Mouse (Mus musculus) midbrain, embryonic 16.5 days (tissue): ENCODE measurements at regions not wholly inside any gene's neighbourhood (a gene's known extent, or its start where the extent isn't known, plus 50 kb on each side); places are given as distances from the start of the nearest gene placed in this dataset.

Experiments
- ATAC-seq: fragments of 200-750 bp; cut with Nextera tagmentation; 2 replicates; pipeline ENCODE4 v1.8.0; 2017; ENCODE audit warnings: moderate TSS enrichment
- H3K27ac ChIP-seq: fragments of 300-500 bp; sonication (generic); 2 replicates; pipeline ENCODE4 v1.5.1; 2014; ENCODE audit warnings: mild to moderate bottlenecking, low read length, mixed read lengths
- H3K27me3 ChIP-seq: fragments of 300-500 bp; sonication (generic); 2 replicates; pipeline ENCODE4 v1.6.1; 2014; ENCODE audit warnings: low read depth, low read length, mixed read lengths; ENCODE audit not compliant: control insufficient read depth, insufficient read depth
- H3K36me3 ChIP-seq: fragments of 300-500 bp; sonication (generic); 2 replicates; pipeline ENCODE4 v1.6.1; 2014; ENCODE audit warnings: mild to moderate bottlenecking, low read length, moderate library complexity, mixed read lengths; ENCODE audit not compliant: control insufficient read depth, insufficient read depth
- H3K4me1 ChIP-seq: fragments of 300-500 bp; sonication (generic); 2 replicates; pipeline ENCODE4 v1.6.1; 2014; ENCODE audit warnings: mild to moderate bottlenecking, low read length, mixed read lengths; ENCODE audit not compliant: control insufficient read depth, insufficient read depth
- H3K4me2 ChIP-seq: fragments of 300-500 bp; sonication (generic); 2 replicates; pipeline ENCODE4 v1.6.1; 2014; ENCODE audit warnings: mild to moderate bottlenecking, low read length, mixed read lengths
- H3K4me3 ChIP-seq: fragments of 300-500 bp; sonication (generic); 2 replicates; pipeline ENCODE4 v1.5.1; 2014; ENCODE audit warnings: low read depth, mild to moderate bottlenecking, low read length, moderate library complexity, mixed read lengths
- H3K9ac ChIP-seq: fragments of 300-500 bp; sonication (generic); 2 replicates; pipeline ENCODE4 v1.6.1; 2014; ENCODE audit warnings: low read depth, low read length, mixed read lengths
- H3K9me3 ChIP-seq: fragments of 300-500 bp; sonication (generic); replicated peaks from 2 replicates; pipeline ENCODE4 v1.6.1; 2014; ENCODE audit warnings: mild to moderate bottlenecking, low read length, mixed read lengths; ENCODE audit not compliant: control insufficient read depth, poor library complexity, severe bottlenecking
- WGBS: fragments of 180-500 bp; shearing (Covaris S2); extraction: QIAGEN DNeasy Blood & Tissue Kit; methylation state at CpG from one replicate; pipeline ENCODE4 v1.1.7; 2014; 5-methylcytosine and 5-hydroxymethylcytosine counted together

GRCm38 (mm10) chr10:37618606-37619005, 479.9 kb upstream of the Marcks start:
- 96% methylated on average over 1 of the region's 1 CpGs for WGBS
- Histone ChIP-seq H3K4me1 (no peaks in the 10 kb centered on the region), H3K9ac (no peak overlapping the region), H3K27me3 (no peaks in the 10 kb centered on the region), H3K4me2 (no peak overlapping the region), H3K9me3 (no peaks in the 10 kb centered on the region), H3K36me3 (no peaks in the 10 kb centered on the region), H3K4me3 (no peak overlapping the region), H3K27ac (no peak overlapping the region)
- no peak for ATAC-seq

GRCm38 (mm10) chr10:37617708-37618300, 479.1 kb upstream of the Marcks start:
- no peaks in the 10 kb centered on the region for H3K4me1 ChIP-seq
- no peaks in the 10 kb centered on the region for H3K9me3 ChIP-seq
- no peak overlapping the region for H3K4me2 ChIP-seq
- no peaks in the 10 kb centered on the region for H3K36me3 ChIP-seq
- H3K27ac ChIP-seq: no peak overlapping the region
- no peak overlapping the region for H3K9ac ChIP-seq
- H3K4me3 ChIP-seq: no peak overlapping the region
- H3K27me3 ChIP-seq: no peaks in the 10 kb centered on the region
- WGBS: 73% methylated on average over 7 of the region's 7 CpGs
- ATAC-seq: no peak

DNA sequence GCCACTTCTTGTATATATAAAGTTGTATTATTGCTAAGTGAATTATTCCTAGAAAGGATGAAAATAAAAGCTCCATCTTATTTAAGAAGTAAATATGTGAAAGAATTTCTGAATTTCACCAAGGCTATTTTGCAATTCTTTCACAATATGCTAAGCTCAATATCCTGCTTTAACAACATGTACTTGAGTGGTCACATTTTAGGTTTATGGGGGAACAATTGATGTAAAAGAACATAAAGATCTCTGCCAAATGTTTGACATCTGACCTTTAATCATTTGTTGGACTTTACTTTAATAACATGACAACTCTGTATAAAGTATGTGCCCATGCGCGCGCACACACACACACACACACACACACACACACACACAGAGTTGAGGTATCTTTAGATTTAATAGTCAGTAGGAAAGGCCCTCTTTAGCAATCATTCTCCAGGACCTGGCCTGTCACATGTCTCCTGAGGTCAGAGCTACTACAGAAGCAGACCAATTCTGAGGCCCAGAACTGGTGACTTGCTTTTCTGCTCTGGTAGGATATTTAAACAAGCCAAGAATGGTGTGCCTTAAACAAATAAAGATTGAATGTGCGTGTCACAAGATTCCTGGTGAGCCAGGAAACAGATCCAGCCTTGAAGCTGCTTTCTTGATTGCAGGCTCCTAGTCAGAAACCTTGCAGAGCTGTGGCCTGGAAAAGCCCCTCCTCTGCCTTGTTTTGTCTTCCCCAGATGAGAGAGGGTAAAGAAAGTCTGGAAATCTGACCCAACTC, 477.4 kb upstream of the Marcks start:
- no peaks in the 10 kb centered on the region for H3K9me3 ChIP-seq
- no peaks in the 10 kb centered on the region for H3K4me1 ChIP-seq
- no peaks in the 10 kb centered on the region for H3K27me3 ChIP-seq
- WGBS: 73% methylated on average over 4 of the region's 4 CpGs
- H3K4me2 ChIP-seq: no peak overlapping the region
- H3K27ac ChIP-seq: no peak overlapping the region
- no peak overlapping the region for H3K9ac ChIP-seq
- H3K4me3 ChIP-seq: no peak overlapping the region
- ATAC-seq: no peak
- no peaks in the 10 kb centered on the region for H3K36me3 ChIP-seq

DNA sequence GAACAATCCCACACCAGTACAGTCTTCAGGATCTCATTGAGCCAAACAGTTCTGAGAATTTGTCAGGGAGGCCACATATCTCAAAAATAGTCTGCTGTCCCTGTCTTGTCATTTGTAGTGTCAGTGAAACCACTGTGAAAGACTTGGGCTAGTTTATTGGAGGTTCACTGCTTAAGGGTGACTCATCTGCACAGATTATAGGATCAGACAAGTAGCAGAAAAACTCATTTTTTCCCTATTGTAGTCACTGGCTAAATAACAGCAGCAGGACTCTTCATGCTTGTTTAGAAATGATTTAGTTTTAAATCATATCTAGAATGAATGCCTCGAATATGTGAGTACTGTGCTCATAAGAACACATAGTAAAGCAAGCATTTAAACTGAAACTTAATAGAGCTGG, 475.2 kb upstream of the Marcks start:
- no peak overlapping the region for H3K4me2 ChIP-seq
- H3K9me3 ChIP-seq: no peaks in the 10 kb centered on the region
- H3K9ac ChIP-seq: no peak overlapping the region
- no peaks in the 10 kb centered on the region for H3K36me3 ChIP-seq
- H3K4me3 ChIP-seq: no peak overlapping the region
- no peaks in the 10 kb centered on the region for H3K27me3 ChIP-seq
- H3K4me1 ChIP-seq: no peaks in the 10 kb centered on the region
- no peak for ATAC-seq
- WGBS: 58% methylated on average over 1 of the region's 1 CpGs
- no peak overlapping the region for H3K27ac ChIP-seq

- H3K27me3 ChIP-seq: no peaks in the 10 kb centered on the region
- H3K4me3 ChIP-seq: no peak overlapping the region
- H3K9ac ChIP-seq: no peak overlapping the region
- no peaks in the 10 kb centered on the region; the same call in 1 of the 2 replicates for H3K9me3 ChIP-seq
- WGBS: 74% methylated on average over 1 of the region's 1 CpGs
- no peak overlapping the region for H3K4me2 ChIP-seq
- H3K36me3 ChIP-seq: no peaks in the 10 kb centered on the region
- H3K27ac ChIP-seq: no peak overlapping the region
- no peaks in the 10 kb centered on the region for H3K4me1 ChIP-seq
- no peak for ATAC-seq
Observed at GRCm38 (mm10) chr10:37603529-37603928, 464.8 kb upstream of the Marcks start.

GRCm38 (mm10) chr10:37602936-37603335, 464.2 kb upstream of the Marcks start:
- H3K27ac ChIP-seq: no peak overlapping the region
- H3K9me3 ChIP-seq: no peaks in the 10 kb centered on the region; the same call in 1 of the 2 replicates
- no peaks in the 10 kb centered on the region for H3K36me3 ChIP-seq
- H3K4me3 ChIP-seq: no peak overlapping the region
- 65% methylated on average over 2 of the region's 2 CpGs for WGBS
- no peaks in the 10 kb centered on the region for H3K4me1 ChIP-seq
- H3K4me2 ChIP-seq: no peak overlapping the region
- no peak overlapping the region for H3K9ac ChIP-seq
- no peaks in the 10 kb centered on the region for H3K27me3 ChIP-seq
- no peak for ATAC-seq

GRCm38 (mm10) chr10:37589889-37590288, 451.2 kb upstream of the Marcks start:
- Histone ChIP-seq H3K4me2 (no peak overlapping the region), H3K9ac (no peak overlapping the region), H3K27me3 (no peaks in the 10 kb centered on the region), H3K27ac (no peak overlapping the region), H3K4me3 (no peak overlapping the region), H3K9me3 (no peaks in the 10 kb centered on the region), H3K4me1 (no peaks in the 10 kb centered on the region), H3K36me3 (no peaks in the 10 kb centered on the region)
- no peak for ATAC-seq
- 60% methylated on average over 2 of the region's 2 CpGs for WGBS

GRCm38 (mm10) chr10:37589009-37589408, 450.3 kb upstream of the Marcks start:
- H3K27me3 ChIP-seq: no peaks in the 10 kb centered on the region
- no peak overlapping the region for H3K9ac ChIP-seq
- H3K36me3 ChIP-seq: no peaks in the 10 kb centered on the region
- 100% methylated on average over 1 of the region's 1 CpGs for WGBS
- no peaks in the 10 kb centered on the region for H3K9me3 ChIP-seq
- no peak overlapping the region for H3K27ac ChIP-seq
- no peak overlapping the region for H3K4me3 ChIP-seq
- no peak overlapping the region for H3K4me2 ChIP-seq
- H3K4me1 ChIP-seq: no peaks in the 10 kb centered on the region
- ATAC-seq: no peak

GRCm38 (mm10) chr10:37571171-37571570, 432.5 kb upstream of the Marcks start:
- 91% methylated on average over 2 of the region's 2 CpGs for WGBS
- no peak overlapping the region for H3K9ac ChIP-seq
- H3K36me3 ChIP-seq: no peaks in the 10 kb centered on the region
- no peaks in the 10 kb centered on the region for H3K4me1 ChIP-seq
- no peak overlapping the region for H3K4me2 ChIP-seq
- H3K27me3 ChIP-seq: no peaks in the 10 kb centered on the region
- no peak for ATAC-seq
- H3K4me3 ChIP-seq: no peak overlapping the region
- H3K9me3 ChIP-seq: no peaks in the 10 kb centered on the region
- no peak overlapping the region for H3K27ac ChIP-seq
